Comparison of ENCODE assay signal across 21 mouse cellular contexts in genomic region chr1:91612912-91613311, GRCm38 (mm10).
DNase-seq lines count a peak whose midpoint lies in the region; ATAC-seq and TF ChIP-seq lines count a peak whose summit lies in the region.
"Had no signal": no experiment of that assay in that cellular context is flagged by ENCODE, and none has a peak within 500 bp of the region (broad histone marks: within the 10 kb centered on the region; RNA-seq: fewer than 3 reads in every experiment).

No protein-coding gene starts in this region.

- TF ChIP-seq POLR2A in CH12.LX (IDR thresholded peaks at IDR 0.05; ENCODE audit: low read depth, low read length), result no peak
- TF ChIP-seq POLR2A in limb, embryonic 14.5 days (IDR thresholded peaks at IDR 0.05; ENCODE audit: borderline replicate concordance, extremely low read depth, insufficient read depth, insufficient read length), result no peak

- WGBS in lung, embryonic 16.5 days, result 35% methylated on average over 3 of the region's 3 CpGs
- 26% methylated on average over 3 of the region's 3 CpGs for WGBS in limb, embryonic 14.5 days

- no peaks in the 10 kb centered on the region for H3K27me3 ChIP-seq in lung, embryonic 16.5 days (ENCODE audit: control insufficient read depth, insufficient read depth, low read depth, low read length)
- peaks cover 86% of the 10 kb centered on the region for H3K27me3 ChIP-seq in CH12.LX (replicated peaks)
- no peaks in the 10 kb centered on the region for H3K27me3 ChIP-seq in limb, embryonic 14.5 days (ENCODE audit: control insufficient read depth, insufficient read depth, low read length)
- H3K27me3 ChIP-seq: embryonic facial prominence, embryonic 13.5 days; liver, embryonic 15.5 days; neural tube, embryonic 12.5 days had no signal

- no peak for TF ChIP-seq EP300 in CH12.LX (IDR thresholded peaks at IDR 0.05; ENCODE audit: low read length)

- no peak overlapping the region for H3K9ac ChIP-seq in lung, embryonic 16.5 days (ENCODE audit: low read length)
- H3K9ac ChIP-seq in CH12.LX (ENCODE audit: insufficient read depth, low read depth), result no peak overlapping the region
- H3K9ac ChIP-seq in limb, embryonic 14.5 days (ENCODE audit: low read depth, low read length, severe bottlenecking), result no peak overlapping the region
- H3K9ac ChIP-seq: embryonic facial prominence, embryonic 13.5 days; forebrain, postnatal 0 days; liver, embryonic 15.5 days; midbrain, embryonic 12.5 days; neural tube, embryonic 12.5 days had no signal

- peaks cover 24% of the 10 kb centered on the region for H3K4me1 ChIP-seq in lung, embryonic 16.5 days (replicated peaks; ENCODE audit: control insufficient read depth, insufficient read depth, low read length)
- H3K4me1 ChIP-seq in CH12.LX (ENCODE audit: control insufficient read depth in 1 of 2, insufficient read depth in 2 of 2), result no peaks in the 10 kb centered on the region
- H3K4me1 ChIP-seq in limb, embryonic 14.5 days (ENCODE audit: control insufficient read depth, insufficient read depth, low read length), result peaks cover 67% of the 10 kb centered on the region
- H3K4me1 ChIP-seq: liver, embryonic 15.5 days; midbrain, embryonic 12.5 days had no signal

- H3K9me3 ChIP-seq in lung, embryonic 16.5 days (ENCODE audit: control insufficient read depth, low read length), result no peaks in the 10 kb centered on the region
- H3K9me3 ChIP-seq in CH12.LX (replicated peaks; ENCODE audit: low read length), result no peaks in the 10 kb centered on the region
- no peaks in the 10 kb centered on the region for H3K9me3 ChIP-seq in limb, embryonic 14.5 days (ENCODE audit: control insufficient read depth, low read length)
- H3K9me3 ChIP-seq: embryonic facial prominence, embryonic 13.5 days; hindbrain, embryonic 10.5 days; liver, embryonic 15.5 days; midbrain, embryonic 12.5 days; neural tube, embryonic 12.5 days had no signal

- H3K79me2 ChIP-seq in CH12.LX (replicated peaks; ENCODE audit: control insufficient read depth, extremely low read depth, insufficient read depth, poor library complexity, severe bottlenecking), result no peaks in the 10 kb centered on the region

- peak overlapping the region; percentile 41; the same call in 1 of the 2 replicates for H3K27ac ChIP-seq in lung, embryonic 16.5 days (ENCODE audit: low read length)
- H3K27ac ChIP-seq in CH12.LX (ENCODE audit: insufficient read depth, low read depth), result no peak overlapping the region
- H3K27ac ChIP-seq in limb, embryonic 14.5 days (replicated peaks; ENCODE audit: low read depth, low read length), result peak overlapping the region; percentile 55; the same call in 1 of the 2 replicates
- H3K27ac ChIP-seq: hindbrain, embryonic 10.5 days; hindbrain, postnatal 0 days; layer of hippocampus, adult 2 months; liver, embryonic 15.5 days; midbrain, embryonic 12.5 days; neural tube, embryonic 12.5 days had no signal

- H3K36me3 ChIP-seq in lung, embryonic 16.5 days (ENCODE audit: control insufficient read depth, insufficient read depth, low read length), result no peaks in the 10 kb centered on the region
- no peaks in the 10 kb centered on the region for H3K36me3 ChIP-seq in CH12.LX (replicated peaks in 1 of 2; ENCODE audit: control insufficient read depth in 1 of 2, insufficient read depth in 1 of 2, low read length in 1 of 2)
- no peaks in the 10 kb centered on the region for H3K36me3 ChIP-seq in limb, embryonic 14.5 days (ENCODE audit: control insufficient read depth, insufficient read depth, low read length)
- H3K36me3 ChIP-seq: embryonic facial prominence, embryonic 13.5 days; hindbrain, embryonic 10.5 days; liver, embryonic 15.5 days; midbrain, embryonic 12.5 days; neural tube, embryonic 12.5 days had no signal

- H3K4me3 ChIP-seq in lung, embryonic 16.5 days (ENCODE audit: low read length), result no peak overlapping the region
- H3K4me3 ChIP-seq in CH12.LX (replicated peaks in 1 of 3; ENCODE audit: low read depth in 2 of 3, low read length in 2 of 3, poor library complexity in 1 of 3), result no peak overlapping the region
- H3K4me3 ChIP-seq in limb, embryonic 14.5 days (replicated peaks; ENCODE audit: low read length), result no peak overlapping the region
- H3K4me3 ChIP-seq: embryonic facial prominence, embryonic 13.5 days; hindbrain, embryonic 10.5 days; layer of hippocampus, adult 2 months; liver, embryonic 15.5 days; midbrain, embryonic 12.5 days; neural tube, embryonic 12.5 days had no signal

- in situ Hi-C loops in CH12.LX (cut with MboI; ENCODE audit: low pct_ligation_motif_present, low pct_unique_long_range_greater_than_20kb, low sequenced_read_pairs), result no loop called here

- DNase-seq in lung, postnatal 25 days (ENCODE audit: low spot score), result no peak
- DNase-seq in 3134 (ENCODE audit: extremely low read depth, insufficient read length, low spot score) (peak; percentile 24), CH12.LX (ENCODE audit: extremely low read depth) (no peak)
- DNase-seq in limb, embryonic 14.5 days (ENCODE audit: low spot score), result no peak
- no peak for DNase-seq in layer of hippocampus, adult 9-10 months (ENCODE audit: low spot score)
- DNase-seq in embryo, embryonic 10 days (ENCODE audit: low spot score), result no peak
- DNase-seq: adrenal gland, postnatal 14 days; cerebellum, postnatal 10 days; forebrain, postnatal 0 days; gastrocnemius, postnatal 36 days; kidney, adult 18-20 months; kidney, postnatal 14 days; right cerebral cortex, adult 18-20 months had no signal

- no peak for TF ChIP-seq RAD21 in CH12.LX (IDR thresholded peaks at IDR 0.05; ENCODE audit: low read depth, low read length)

- dilution Hi-C loops in CH12.LX (cut with MboI; ENCODE audit: extremely low pct_ligation_motif_present, extremely low pct_unique_long_range_greater_than_20kb, low sequenced_read_pairs), result no loop called here

- peak; percentile 46; the same call in 1 of the 2 replicates for ATAC-seq in lung, embryonic 16.5 days (ENCODE audit: low read depth)
- ATAC-seq in limb, embryonic 14.5 days (ENCODE audit: low FRiP score, low read depth), result no peak
- ATAC-seq: forebrain, postnatal 0 days; hindbrain, postnatal 0 days had no signal

- no peak overlapping the region for H3K4me2 ChIP-seq in lung, embryonic 16.5 days (ENCODE audit: low read depth, low read length)
- H3K4me2 ChIP-seq in CH12.LX (ENCODE audit: insufficient read depth, low read depth, poor library complexity, severe bottlenecking), result no peak overlapping the region
- H3K4me2 ChIP-seq in limb, embryonic 14.5 days (replicated peaks; ENCODE audit: low read depth, low read length, severe bottlenecking), result no peak overlapping the region
- H3K4me2 ChIP-seq: embryonic facial prominence, embryonic 13.5 days; liver, embryonic 15.5 days; midbrain, embryonic 12.5 days; neural tube, embryonic 12.5 days had no signal

- TF ChIP-seq CTCF in CH12.LX (conservative IDR thresholded peaks at IDR 0.05 in 1 of 2, IDR thresholded peaks at IDR 0.05 in 1 of 2; ENCODE audit: low read depth in 2 of 2, low read length in 2 of 2), result no peak

TF ChIP-seq in CH12.LX, 34 proteins besides CTCF, POLR2A, EP300 and RAD21:
- TF ChIP-seq ELF1 (IDR thresholded peaks at IDR 0.05; ENCODE audit: low read depth, low read length) (no peak), HCFC1 (IDR thresholded peaks at IDR 0.05; ENCODE audit: low read depth, low read length) (no peak), IRF4 (IDR thresholded peaks at IDR 0.05; ENCODE audit: low read depth, low read length) (no peak), ZNF384 (IDR thresholded peaks at IDR 0.05; ENCODE audit: low read depth, low read length) (0 out of 2 replicates have a peak, but pooled peaks have one; percentile 22)
